Mouse (Mus musculus): Measurements from ENCODE around the gene Fkbp15. TPM values are rescaled to one million over a fixed set of nuclear protein-coding genes. Genes with fewer than 3 reads are reported as not detected.

The Fkbp15 gene
- total RNA-seq, 2 experiments from 2014 or later: 35.1 to 41.0 TPM

- peak in 1 of 2 experiments; percentile 11 for DNase-seq (ENCODE audit: extremely low spot score in 1 of 2, low spot score in 2 of 2)
- peak overlapping the region; percentile 64 for H3K27ac ChIP-seq
- intact Hi-C loops (cut with DNase I): loop anchor here (5.0 kb wide), 1 partner anchor 80 kb away; no protein-coding TSS in a partner anchor
- TF ChIP-seq CTCF (IDR thresholded peaks at IDR 0.05): no peak
- H3K4me3 ChIP-seq: peak overlapping the region; percentile 96
Measured at GRCm38 (mm10) chr4:62286992-62287900, 73.1 kb downstream of the Fkbp15 start.

GRCm38 (mm10) chr4:62286257-62286991, 73.9 kb downstream of the Fkbp15 start:
- intact Hi-C loops (cut with DNase I): loop anchor here (5.0 kb wide), 1 partner anchor 79 kb away; no protein-coding TSS in a partner anchor
- DNase-seq (ENCODE audit: extremely low spot score in 1 of 2, low spot score in 2 of 2): peak; percentile 82 to 84
- H3K4me3 ChIP-seq: peak overlapping the region; percentile 96
- H3K27ac ChIP-seq: peak overlapping the region; percentile 69
- no peak; the same call in 1 of the 2 replicates for TF ChIP-seq CTCF (IDR thresholded peaks at IDR 0.05)

- intact Hi-C loops (cut with DNase I): loop anchor here (5.0 kb wide), 1 partner anchor 78 kb away; no protein-coding TSS in a partner anchor
- peak in 1 of 2 experiments; percentile 6 for DNase-seq (ENCODE audit: extremely low spot score in 1 of 2, low spot score in 2 of 2)
- Histone ChIP-seq H3K27ac (peak overlapping the region; percentile 69; the same call in 1 of the 2 replicates), H3K4me3 (peak overlapping the region; percentile 96; the same call in 1 of the 2 replicates)
- TF ChIP-seq CTCF (IDR thresholded peaks at IDR 0.05): no peak
Measured at GRCm38 (mm10) chr4:62285576-62285975, 74.8 kb downstream of the Fkbp15 start.

GRCm38 (mm10) chr4:62282969-62283368, 77.4 kb downstream of the Fkbp15 start:
- TF ChIP-seq CTCF (IDR thresholded peaks at IDR 0.05): no peak
- H3K4me3 ChIP-seq: no peak overlapping the region
- no peak for DNase-seq (ENCODE audit: extremely low spot score in 1 of 2, low spot score in 2 of 2)
- intact Hi-C loops (cut with DNase I): no loop called here
- no peak overlapping the region for H3K27ac ChIP-seq

GRCm38 (mm10) chr4:62281319-62281718, 79.0 kb downstream of the Fkbp15 start:
- Histone ChIP-seq H3K4me3 (no peak overlapping the region), H3K27ac (no peak overlapping the region)
- no peak for DNase-seq (ENCODE audit: extremely low spot score in 1 of 2, low spot score in 2 of 2)
- intact Hi-C loops (cut with DNase I): no loop called here
- TF ChIP-seq CTCF (IDR thresholded peaks at IDR 0.05): no peak

GRCm38 (mm10) chr4:62278081-62278480, 82.3 kb downstream of the Fkbp15 start:
- H3K27ac ChIP-seq: no peak overlapping the region
- no peak overlapping the region for H3K4me3 ChIP-seq
- intact Hi-C loops (cut with DNase I): no loop called here
- no peak for TF ChIP-seq CTCF (IDR thresholded peaks at IDR 0.05)
- DNase-seq (ENCODE audit: extremely low spot score in 1 of 2, low spot score in 2 of 2): peak in 1 of 2 experiments; percentile 4

GRCm38 (mm10) chr4:62277222-62277621, 83.1 kb downstream of the Fkbp15 start:
- H3K4me3 ChIP-seq: no peak overlapping the region
- peak in 1 of 2 experiments; percentile 1 for DNase-seq (ENCODE audit: extremely low spot score in 1 of 2, low spot score in 2 of 2)
- intact Hi-C loops (cut with DNase I): no loop called here
- H3K27ac ChIP-seq: no peak overlapping the region
- TF ChIP-seq CTCF (IDR thresholded peaks at IDR 0.05): no peak; the same call in 1 of the 2 replicates

GRCm38 (mm10) chr4:62276642-62277041, 83.7 kb downstream of the Fkbp15 start:
- intact Hi-C loops (cut with DNase I): no loop called here
- peak in 1 of 2 experiments; percentile 3 for DNase-seq (ENCODE audit: extremely low spot score in 1 of 2, low spot score in 2 of 2)
- Histone ChIP-seq H3K4me3 (no peak overlapping the region), H3K27ac (no peak overlapping the region)
- TF ChIP-seq CTCF (IDR thresholded peaks at IDR 0.05): no peak

GRCm38 (mm10) chr4:62274841-62275536, 85.4 kb downstream of the Fkbp15 start:
- DNase-seq (ENCODE audit: extremely low spot score in 1 of 2, low spot score in 2 of 2): peak in 1 of 2 experiments; percentile 9
- TF ChIP-seq CTCF (IDR thresholded peaks at IDR 0.05): no peak
- no peak overlapping the region; the same call in 1 of the 2 replicates for H3K27ac ChIP-seq
- intact Hi-C loops (cut with DNase I): no loop called here
- H3K4me3 ChIP-seq: no peak overlapping the region

- Histone ChIP-seq H3K4me3 (no peak overlapping the region), H3K27ac (no peak overlapping the region)
- intact Hi-C loops (cut with DNase I): no loop called here
- no peak for DNase-seq (ENCODE audit: extremely low spot score in 1 of 2, low spot score in 2 of 2)
- TF ChIP-seq CTCF (IDR thresholded peaks at IDR 0.05): no peak
Measured at GRCm38 (mm10) chr4:62273916-62274315, 86.4 kb downstream of the Fkbp15 start.

- intact Hi-C loops (cut with DNase I): no loop called here
- Histone ChIP-seq H3K4me3 (no peak overlapping the region), H3K27ac (no peak overlapping the region)
- DNase-seq (ENCODE audit: extremely low spot score in 1 of 2, low spot score in 2 of 2): peak in 1 of 2 experiments; percentile 6
- TF ChIP-seq CTCF (IDR thresholded peaks at IDR 0.05): no peak
Measured at GRCm38 (mm10) chr4:62272696-62273095, 87.7 kb downstream of the Fkbp15 start.
